Mouse (Mus musculus): ENCODE measurements at regions not wholly inside any gene's neighbourhood (a gene's known extent, or its start where the extent isn't known, plus 50 kb on each side); places are given as distances from the start of the nearest gene placed in this dataset.
"Not testable (repeated sequence)": the region's sequence is repeated elsewhere in the genome, so short reads cannot be mapped to it uniquely, and the experiment has no call there.

GRCm38 (mm10) chr16:84627052-84627451 is 108.5 kb downstream of the Mrpl39 start:
- DNase-seq (ENCODE audit: low spot score), result no peak

DNA sequence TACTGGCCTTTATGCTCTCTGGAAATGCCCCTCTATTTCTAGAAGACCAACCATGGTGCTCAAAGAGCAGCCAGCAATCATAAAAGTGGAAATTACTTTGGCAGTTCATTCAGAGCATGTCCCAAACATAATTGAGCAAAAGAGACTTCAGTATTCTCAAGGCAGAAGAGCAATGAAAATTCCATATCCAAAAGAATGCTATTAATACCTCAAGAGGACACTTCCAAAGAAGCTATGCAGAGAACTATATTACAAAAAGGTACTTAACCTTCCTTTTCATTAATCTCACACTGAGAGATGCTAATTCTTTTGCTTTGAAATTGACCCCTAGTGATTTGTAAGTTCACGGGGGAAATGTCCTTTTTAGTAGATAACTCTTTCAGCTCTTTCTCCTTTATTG is 105.7 kb downstream of the Mrpl39 start:
- DNase-seq (ENCODE audit: low spot score), result no peak

GRCm38 (mm10) chr16:84644446-84644845 is 91.1 kb downstream of the Mrpl39 start:
- not testable (repeated sequence) for DNase-seq (ENCODE audit: low spot score)

DNA sequence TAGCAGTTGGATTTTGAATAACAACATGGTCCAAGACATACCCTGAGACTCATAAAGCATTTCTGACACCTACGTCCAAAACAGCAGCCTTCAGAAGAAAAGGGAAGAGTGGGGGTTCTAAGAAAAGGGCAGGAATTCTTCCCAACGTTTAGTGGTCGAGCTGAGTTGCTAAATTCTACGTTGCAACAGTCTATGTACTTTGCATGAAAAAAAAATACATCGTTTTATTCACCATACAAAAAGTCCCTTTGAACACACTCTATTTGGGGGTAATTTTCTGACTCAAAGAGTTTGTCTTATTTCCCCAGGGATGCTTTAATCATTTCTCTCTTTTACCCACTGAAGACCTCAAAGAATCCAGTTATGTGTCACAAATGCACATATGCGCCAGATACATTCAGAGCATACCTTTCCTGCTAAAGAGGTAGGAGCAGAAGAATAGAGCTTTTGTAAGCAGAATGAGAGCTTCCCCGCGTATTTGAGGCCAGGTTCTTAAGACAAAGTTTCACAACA is 89.3 kb downstream of the Mrpl39 start:
- DNase-seq (ENCODE audit: low spot score), result no peak

DNA sequence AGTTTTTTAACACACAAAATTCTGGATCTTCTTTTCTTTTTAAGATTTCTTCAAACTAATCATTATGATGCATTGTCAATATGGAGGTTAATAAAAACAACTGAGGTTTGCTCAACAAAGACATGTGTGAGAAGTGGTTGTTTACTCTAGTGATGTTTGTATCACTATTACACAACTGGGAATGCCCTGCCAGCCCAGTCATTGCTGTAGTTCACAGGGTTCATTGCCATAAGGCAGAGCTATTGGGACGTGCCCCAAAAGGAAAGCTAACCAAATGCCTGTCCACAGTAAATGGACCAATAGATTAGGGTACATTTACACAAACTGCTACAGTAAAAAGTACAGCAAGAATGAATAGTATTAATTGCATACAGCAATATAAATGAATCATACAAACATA is 84.9 kb downstream of the Mrpl39 start:
- DNase-seq (ENCODE audit: low spot score), result no peak

DNA sequence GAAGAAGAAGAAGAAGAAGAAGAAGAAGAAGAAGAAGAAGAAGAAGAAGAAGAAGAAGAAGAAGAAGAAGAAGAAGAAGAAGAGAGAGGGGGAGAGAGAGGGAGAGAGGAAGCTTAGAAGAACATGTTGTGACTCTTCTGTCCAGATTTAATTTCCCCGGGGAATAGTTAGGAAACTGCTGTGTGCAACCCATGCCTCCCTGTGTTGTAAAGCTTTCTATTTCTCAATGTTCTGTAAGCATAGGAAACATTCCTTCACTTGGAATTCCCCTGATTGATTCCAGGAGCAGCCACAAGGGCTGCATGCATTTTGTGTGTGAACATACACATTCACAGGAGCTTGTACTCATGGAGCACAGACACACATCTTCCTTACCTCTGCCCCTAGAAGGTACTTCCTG is 81.7 kb downstream of the Mrpl39 start:
- no peak for DNase-seq (ENCODE audit: low spot score)

GRCm38 (mm10) chr16:84661879-84662278 is 73.7 kb downstream of the Mrpl39 start:
- DNase-seq (ENCODE audit: low spot score), result no peak

GRCm38 (mm10) chr16:84663581-84663980 is 72.0 kb downstream of the Mrpl39 start:
- no peak for DNase-seq (ENCODE audit: low spot score)
